Mouse (Mus musculus) CH12.LX (cell line): ENCODE results near the gene Slc26a6. TPM values are rescaled to one million over a fixed set of nuclear protein-coding genes. Genes with fewer than 3 reads are reported as not detected.

Experiments used
- DNase-seq: peaks from one replicate; pipeline ENCODE4 v3.0.0-alpha.2; 2013; ENCODE audit errors: extremely low read depth
- H3K27ac ChIP-seq: 2 replicates; pipeline ENCODE4 v1.5.1; 2012; ENCODE audit warnings: low read depth, mild to moderate bottlenecking, control low read depth, moderate library complexity; ENCODE audit not compliant: insufficient read depth
- H3K27me3 ChIP-seq: replicated peaks from 2 replicates; pipeline ENCODE3; 2012; ENCODE audit warnings: inconsistent platforms
- H3K36me3 ChIP-seq, 2 experiments: replicated peaks in 1 of 2; 2 replicates each; pipeline versions ENCODE3 to v1.6.1; 2012; ENCODE audit warnings: inconsistent platforms in 1 of 2, low read length in 1 of 2, mild to moderate bottlenecking in 1 of 2, mixed read lengths in 1 of 2, moderate library complexity in 1 of 2; ENCODE audit not compliant: control insufficient read depth in 1 of 2, insufficient read depth in 1 of 2
- H3K4me1 ChIP-seq, 2 experiments: 2 replicates each; pipeline ENCODE4 v1.6.1; 2012; ENCODE audit warnings: inconsistent platforms in 1 of 2, moderate library complexity in 1 of 2; ENCODE audit not compliant: insufficient read depth in 2 of 2, control insufficient read depth in 1 of 2
- H3K4me2 ChIP-seq: 2 replicates; pipeline ENCODE4 v1.6.1; 2012; ENCODE audit warnings: low read depth, mild to moderate bottlenecking, control low read depth; ENCODE audit not compliant: poor library complexity, insufficient read depth, severe bottlenecking
- H3K4me3 ChIP-seq, 3 experiments: fragments of 150-350 bp in 1 of 3; sonication (generic) in 1 of 3; replicated peaks in 1 of 3; 2 replicates each; pipeline versions ENCODE3 to v1.5.1; 2011 to 2012; ENCODE audit warnings: low read depth in 2 of 3, low read length in 2 of 3, mild to moderate bottlenecking in 2 of 3, moderate library complexity in 2 of 3, control low read depth in 1 of 3, improper control_type of control experiment in 1 of 3, inconsistent platforms in 1 of 3, mixed read lengths in 1 of 3; ENCODE audit not compliant: poor library complexity in 1 of 3
- H3K79me2 ChIP-seq: replicated peaks from 2 replicates; pipeline ENCODE4 v1.6.1; 2012; ENCODE audit warnings: mild to moderate bottlenecking, moderate library complexity; ENCODE audit not compliant: control insufficient read depth, poor library complexity, insufficient read depth, severe bottlenecking; ENCODE audit errors: extremely low read depth
- H3K9ac ChIP-seq: 2 replicates; pipeline ENCODE4 v1.6.1; 2012; ENCODE audit warnings: low read depth, mild to moderate bottlenecking, control low read depth, moderate library complexity; ENCODE audit not compliant: insufficient read depth
- H3K9me3 ChIP-seq: replicated peaks from 2 replicates; pipeline ENCODE3; 2012; ENCODE audit warnings: low read length, inconsistent platforms, mixed read lengths
- BHLHE40 ChIP-seq: IDR thresholded peaks from 2 replicates; pipeline ENCODE4 v1.6.1; 2011; ENCODE audit warnings: mild to moderate bottlenecking, low read depth, low read length, improper control_type of control experiment
- CHD1 ChIP-seq: IDR thresholded peaks from 2 replicates; pipeline ENCODE4 v1.6.1; 2012; ENCODE audit warnings: low read depth, low read length, improper control_type of control experiment, inconsistent platforms
- CTCF ChIP-seq, 2 experiments: IDR thresholded peaks in 1 of 2; conservative IDR thresholded peaks in 1 of 2; 2 replicates each; pipeline ENCODE4 v1.5.1; 2011 to 2012; ENCODE audit warnings: low read depth in 2 of 2, low read length in 2 of 2, improper control_type of control experiment in 1 of 2, inconsistent platforms in 1 of 2, mild to moderate bottlenecking in 1 of 2, moderate library complexity in 1 of 2
- ELF1 ChIP-seq: IDR thresholded peaks from 2 replicates; pipeline ENCODE4 v1.6.1; 2014; ENCODE audit warnings: low read depth, mild to moderate bottlenecking, inconsistent platforms, low read length, improper control_type of control experiment
- EP300 ChIP-seq: IDR thresholded peaks from 2 replicates; pipeline ENCODE4 v1.6.1; 2011; ENCODE audit warnings: low read length, improper control_type of control experiment
- GABPA ChIP-seq: IDR thresholded peaks from 2 replicates; pipeline ENCODE4 v1.6.1; 2012; ENCODE audit warnings: low read depth, low read length, improper control_type of control experiment, inconsistent platforms; ENCODE audit not compliant: insufficient replicate concordance
- HCFC1 ChIP-seq: IDR thresholded peaks from 2 replicates; pipeline ENCODE4 v1.6.1; 2012; ENCODE audit warnings: low read depth, mild to moderate bottlenecking, inconsistent platforms, low read length, improper control_type of control experiment
- IRF4 ChIP-seq: IDR thresholded peaks from 2 replicates; pipeline ENCODE4 v1.6.1; 2014; ENCODE audit warnings: low read depth, mild to moderate bottlenecking, inconsistent platforms, low read length, improper control_type of control experiment
- JUN ChIP-seq: IDR thresholded peaks from 2 replicates; pipeline ENCODE4 v1.6.1; 2011; ENCODE audit warnings: low read depth, mild to moderate bottlenecking, low read length, improper control_type of control experiment, moderate library complexity; ENCODE audit not compliant: insufficient read depth
- KAT2A ChIP-seq: IDR thresholded peaks from 2 replicates; pipeline ENCODE4 v1.6.1; 2012; ENCODE audit warnings: low read length, improper control_type of control experiment, inconsistent platforms; ENCODE audit not compliant: insufficient replicate concordance
- MAX ChIP-seq: IDR thresholded peaks from 2 replicates; pipeline ENCODE4 v1.6.1; 2011; ENCODE audit warnings: low read length, improper control_type of control experiment
- MAZ ChIP-seq: IDR thresholded peaks from 2 replicates; pipeline ENCODE4 v1.6.1; 2012; ENCODE audit warnings: low read depth, mild to moderate bottlenecking, inconsistent platforms, low read length, improper control_type of control experiment, moderate library complexity
- MYC ChIP-seq: IDR thresholded peaks from 2 replicates; pipeline ENCODE4 v1.6.1; 2011; ENCODE audit warnings: low read depth, mild to moderate bottlenecking, improper control_type of control experiment, low read length
- RCOR1 ChIP-seq: conservative IDR thresholded peaks from 2 replicates; pipeline ENCODE4 v1.6.1; 2012; ENCODE audit warnings: low read depth, mild to moderate bottlenecking, inconsistent platforms, low read length, improper control_type of control experiment
- SIN3A ChIP-seq: IDR thresholded peaks from 2 replicates; pipeline ENCODE4 v1.6.1; 2012; ENCODE audit warnings: low read length, improper control_type of control experiment, inconsistent platforms
- SMC3 ChIP-seq: IDR thresholded peaks from 2 replicates; pipeline ENCODE4 v1.6.1; 2011; ENCODE audit warnings: low read depth, low read length, improper control_type of control experiment
- TBP ChIP-seq: conservative IDR thresholded peaks from 2 replicates; pipeline ENCODE4 v1.6.1; 2011; ENCODE audit warnings: low read depth, low read length, improper control_type of control experiment
- UBTF ChIP-seq: IDR thresholded peaks from 2 replicates; pipeline ENCODE4 v1.6.1; 2012; ENCODE audit warnings: low read depth, mild to moderate bottlenecking, inconsistent platforms, low read length, improper control_type of control experiment, moderate library complexity
- ZC3H11A ChIP-seq: IDR thresholded peaks from 2 replicates; pipeline ENCODE4 v1.6.1; 2012; ENCODE audit warnings: low read depth, mild to moderate bottlenecking, inconsistent platforms, low read length, improper control_type of control experiment
- ZKSCAN1 ChIP-seq: IDR thresholded peaks from 2 replicates; pipeline ENCODE4 v1.6.1; 2012; ENCODE audit warnings: low read depth, inconsistent platforms, low read length, improper control_type of control experiment, borderline replicate concordance
- dilution Hi-C: fragments of 300-500 bp; cut with MboI; formaldehyde crosslinking; loops from 2 replicates; pipeline ENCODE4 v1.14.3; 2020; ENCODE audit warnings: low sequenced_read_pairs; ENCODE audit not compliant: extremely low pct_unique_long_range_greater_than_20kb, extremely low pct_ligation_motif_present
- in situ Hi-C: fragments of 300-500 bp; cut with MboI; formaldehyde crosslinking; loops from 3 replicates; pipeline ENCODE4 v1.14.3; 2019; ENCODE audit warnings: low sequenced_read_pairs, low pct_ligation_motif_present, low pct_unique_long_range_greater_than_20kb, mixed read lengths
- polyA plus RNA-seq: library from polyadenylated mRNA; unstranded; fragments of >175 nt; gene quantifications from 2 replicates; pipeline ENCODE4 v1.2.1, GENCODE M21; 2012; ENCODE audit warnings: low read depth; ENCODE audit not compliant: insufficient read length
- total RNA-seq, 2 experiments: library from RNA; depleted of rRNA; stranded (reverse); fragments of 300-350 nt in 1 of 2; fragments of >200 nt in 1 of 2; gene quantifications; 2 replicates each; pipeline ENCODE4 v1.2.3; 2012 to 2014

The Slc26a6 gene
- total and polyA plus RNA-seq, 3 experiments, result 5.0 to 10.0 (median 5.0) TPM

DNA sequence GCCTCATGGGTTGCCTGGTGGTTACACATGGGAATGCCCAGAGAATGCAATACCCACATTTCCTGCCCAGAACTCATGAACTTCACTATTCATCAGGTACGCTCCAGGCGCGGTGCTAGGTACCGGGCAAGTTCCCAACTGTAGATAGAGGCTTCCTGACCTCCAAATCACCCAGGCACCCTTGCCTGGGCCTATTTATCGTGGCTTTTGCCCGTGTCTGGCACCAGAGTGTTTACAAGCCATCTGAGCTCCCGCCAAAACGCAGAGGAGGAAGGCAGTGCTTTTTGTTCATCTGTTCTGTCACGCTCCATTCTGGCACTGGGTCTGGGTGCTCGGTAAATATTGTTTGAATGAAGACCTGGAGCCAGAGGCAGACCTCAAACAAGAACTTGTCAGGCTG, 60.5 kb downstream of the Slc26a6 start:
- H3K79me2 ChIP-seq, result no peaks in the 10 kb centered on the region
- H3K27me3 ChIP-seq, result no peaks in the 10 kb centered on the region
- no peak overlapping the region for H3K4me3 ChIP-seq
- H3K4me2 ChIP-seq, result no peak overlapping the region
- no peak overlapping the region for H3K9ac ChIP-seq
- dilution Hi-C loops, result no loop called here
- H3K36me3 ChIP-seq, result peaks cover 0 to 13% of the 10 kb centered on the region in 2 experiments
- DNase-seq, result no peak
- in situ Hi-C loops, result no loop called here
- no peak overlapping the region for H3K27ac ChIP-seq
- H3K4me1 ChIP-seq, result no peaks in the 10 kb centered on the region
- no peak for TF ChIP-seq KAT2A
- no peak for TF ChIP-seq SMC3
- no peak for TF ChIP-seq SIN3A
- no peaks in the 10 kb centered on the region for H3K9me3 ChIP-seq

DNA sequence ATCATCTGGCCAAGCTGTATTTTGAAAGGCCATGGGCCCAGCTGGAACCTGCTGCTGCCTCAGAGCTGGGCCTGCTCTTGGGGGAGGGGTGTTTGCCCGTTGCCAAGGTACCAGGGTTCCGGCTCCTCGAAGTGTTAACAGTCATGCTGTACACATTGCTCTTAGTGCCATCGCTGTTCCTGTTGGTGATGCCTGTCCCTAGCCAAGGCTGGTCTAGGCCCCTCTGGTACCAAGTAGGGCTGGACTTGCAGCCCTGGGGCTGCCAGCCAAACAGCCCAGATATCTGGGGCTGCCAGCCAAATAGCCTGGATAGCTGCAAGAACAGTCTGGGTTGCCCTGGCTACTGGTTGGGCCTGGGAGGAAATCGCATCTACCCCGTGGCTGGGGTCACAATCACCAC, 61.4 kb downstream of the Slc26a6 start, which contains the start of gene Tmem89:
Gene Tmem89, plus strand, starts transcription at position 129 of the 400 bp plus-strand sequence.
- DNase-seq, result no peak
- Histone ChIP-seq H3K9ac (no peak within 1 kb of the TSS), H3K4me3 (no peak within 1 kb of the TSS), H3K27me3 (no peaks in the 10 kb centered on the region), H3K4me2 (no peak within 1 kb of the TSS), H3K27ac (no peak within 1 kb of the TSS), H3K79me2 (no peaks in the 10 kb centered on the region), H3K36me3 (peaks cover 0 to 13% of the 10 kb centered on the region in 2 experiments), H3K9me3 (no peaks in the 10 kb centered on the region), H3K4me1 (no peaks in the 10 kb centered on the region)
- dilution Hi-C loops, result no loop called here
- TF ChIP-seq CTCF (conservative IDR thresholded peaks at IDR 0.05 in 1 of 2, IDR thresholded peaks at IDR 0.05 in 1 of 2; ENCODE audit: low read depth in 2 of 2, low read length in 2 of 2), result no peak
- no peak for TF ChIP-seq RCOR1
- no peak for TF ChIP-seq ZC3H11A
- TF ChIP-seq ZKSCAN1, result no peak
- no peak for TF ChIP-seq BHLHE40
- no peak for TF ChIP-seq EP300
- in situ Hi-C loops, result no loop called here

DNA sequence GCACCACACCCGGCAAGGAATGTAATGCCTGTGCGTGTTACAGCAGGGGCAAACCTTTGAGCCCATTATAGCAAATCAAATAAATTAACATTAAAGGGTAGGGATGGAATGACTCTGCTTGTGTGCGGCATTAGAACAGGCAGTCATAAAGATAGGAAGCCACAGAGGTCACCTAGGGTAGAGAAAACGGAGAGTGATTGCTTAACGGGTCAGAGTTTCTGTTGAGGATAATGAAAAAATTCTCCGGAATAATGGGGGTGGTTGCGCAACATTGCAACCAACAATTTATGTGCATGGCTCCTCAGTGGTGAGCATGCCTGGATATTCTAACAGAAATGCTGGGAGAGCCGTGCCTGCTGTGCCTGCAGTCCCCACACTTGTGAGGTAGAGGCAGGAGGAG, 72.8 kb downstream of the Slc26a6 start:
- dilution Hi-C loops (no loop called here), in situ Hi-C loops (no loop called here)
- DNase-seq, result no peak
- Histone ChIP-seq H3K4me3 (no peak overlapping the region), H3K79me2 (no peaks in the 10 kb centered on the region), H3K4me1 (no peaks in the 10 kb centered on the region), H3K9me3 (no peaks in the 10 kb centered on the region), H3K4me2 (no peak overlapping the region), H3K27ac (no peak overlapping the region), H3K9ac (no peak overlapping the region), H3K36me3 (no peaks in the 10 kb centered on the region), H3K27me3 (peaks cover 7% of the 10 kb centered on the region)
- TF ChIP-seq GABPA, result no peak
- TF ChIP-seq KAT2A, result no peak
- TF ChIP-seq MAZ, result no peak
- no peak for TF ChIP-seq IRF4
- no peak for TF ChIP-seq CHD1
- no peak for TF ChIP-seq MAX
- TF ChIP-seq BHLHE40, result no peak
- TF ChIP-seq EP300, result no peak
- TF ChIP-seq SMC3, result no peak
- no peak for TF ChIP-seq JUN
- no peak for TF ChIP-seq MYC
- no peak for TF ChIP-seq UBTF
- TF ChIP-seq HCFC1, result no peak
- no peak for TF ChIP-seq ELF1
- no peak for TF ChIP-seq ZC3H11A
- TF ChIP-seq TBP, result no peak
